Mouse (Mus musculus): ENCODE results near the gene Prpf38b. TPM values are rescaled to one million over a fixed set of nuclear protein-coding genes. Genes with fewer than 3 reads are reported as not detected.
"Not testable (repeated sequence)": the region's sequence is repeated elsewhere in the genome, so short reads cannot be mapped to it uniquely, and the experiment has no call there.

Prpf38b gene
- polyA plus RNA-seq, 1 experiment from 2014 or later, result 71.4 TPM

DNA sequence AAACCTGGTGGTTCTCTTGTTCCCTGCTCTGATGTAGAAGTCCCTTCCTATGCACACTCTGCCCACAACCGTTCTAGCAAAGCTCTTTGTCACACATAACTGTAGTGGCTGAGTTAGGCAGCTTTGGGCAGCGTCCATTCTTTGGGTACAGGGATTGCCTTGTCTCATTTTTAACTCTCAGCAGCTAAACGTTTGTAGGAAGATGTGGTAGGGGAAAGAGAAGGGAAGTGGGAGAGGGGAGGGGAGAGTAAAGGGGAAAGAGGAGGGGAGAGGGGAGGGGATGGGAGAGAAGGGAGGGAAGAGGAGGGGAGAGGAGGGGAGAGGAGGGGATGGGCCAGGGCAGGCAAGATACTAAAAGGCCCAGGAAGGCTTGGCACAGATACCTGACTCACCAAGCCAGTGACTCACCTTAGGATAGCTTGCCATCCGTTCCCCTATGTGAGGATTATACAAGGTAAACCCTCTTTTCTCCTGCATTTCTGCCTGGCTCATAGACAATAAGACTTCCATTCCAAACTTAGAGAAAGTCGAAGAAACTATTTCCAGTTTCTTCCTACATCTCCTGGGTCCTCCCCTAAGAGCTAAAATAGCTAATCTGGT lies 31.6 kb downstream of the Prpf38b start:
- no peaks in the 10 kb centered on the region for H3K36me3 ChIP-seq (ENCODE audit: control insufficient read depth, insufficient read depth, low read length)
- DNase-seq (ENCODE audit: low spot score) (no peak), ATAC-seq (replicated peaks; ENCODE audit: low FRiP score) (no peak)
- WGBS, result 61% methylated on average over 5 of the region's 5 CpGs
- H3K4me3 ChIP-seq (ENCODE audit: low read depth, low read length), result no peak overlapping the region
- H3K27ac ChIP-seq (ENCODE audit: low read depth, low read length), result no peak overlapping the region
- no peaks in the 10 kb centered on the region for H3K27me3 ChIP-seq (ENCODE audit: control insufficient read depth, insufficient read depth, low read length)
- no peaks in the 10 kb centered on the region for H3K9me3 ChIP-seq (ENCODE audit: control insufficient read depth, low read length)
- H3K4me2 ChIP-seq (ENCODE audit: low read depth, low read length, severe bottlenecking), result no peak overlapping the region
- H3K4me1 ChIP-seq (replicated peaks; ENCODE audit: control insufficient read depth, insufficient read depth, low read length), result no peaks in the 10 kb centered on the region
- no peak overlapping the region for H3K9ac ChIP-seq (ENCODE audit: low read length)

DNA sequence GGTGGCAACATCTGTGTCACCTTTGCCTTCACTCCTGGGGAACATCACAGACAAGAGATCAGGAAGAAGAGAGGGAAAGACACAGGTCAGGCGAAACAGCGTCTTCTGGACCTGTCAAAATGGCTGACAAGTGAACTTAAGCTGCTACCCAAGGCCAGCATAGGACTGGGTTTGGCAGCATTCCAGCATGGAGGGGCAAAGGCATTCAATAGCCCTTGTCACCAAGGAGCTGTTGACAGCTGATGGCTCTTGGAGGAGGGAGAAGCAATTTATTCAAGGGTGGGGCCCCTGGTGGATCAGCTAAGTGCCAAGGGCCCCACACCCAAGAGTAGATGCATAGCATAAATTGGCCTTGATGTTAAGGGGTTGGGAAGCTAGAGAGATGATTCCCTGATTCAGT lies 32.4 kb downstream of the Prpf38b start:
- Histone ChIP-seq H3K4me1 (replicated peaks; ENCODE audit: control insufficient read depth, insufficient read depth, low read length) (0 out of 2 replicates have a peak, but pooled peaks cover 2% of the 10 kb centered on the region), H3K4me3 (ENCODE audit: low read depth, low read length) (no peak overlapping the region), H3K36me3 (ENCODE audit: control insufficient read depth, insufficient read depth, low read length) (no peaks in the 10 kb centered on the region), H3K27me3 (ENCODE audit: control insufficient read depth, insufficient read depth, low read length) (no peaks in the 10 kb centered on the region), H3K9ac (ENCODE audit: low read length) (no peak overlapping the region), H3K9me3 (ENCODE audit: control insufficient read depth, low read length) (no peaks in the 10 kb centered on the region), H3K4me2 (ENCODE audit: low read depth, low read length, severe bottlenecking) (no peak overlapping the region), H3K27ac (ENCODE audit: low read depth, low read length) (no peak overlapping the region)
- DNase-seq (ENCODE audit: low spot score), result no peak
- ATAC-seq (replicated peaks; ENCODE audit: low FRiP score), result no peak
- 88% methylated on average over 2 of the region's 2 CpGs for WGBS

DNA sequence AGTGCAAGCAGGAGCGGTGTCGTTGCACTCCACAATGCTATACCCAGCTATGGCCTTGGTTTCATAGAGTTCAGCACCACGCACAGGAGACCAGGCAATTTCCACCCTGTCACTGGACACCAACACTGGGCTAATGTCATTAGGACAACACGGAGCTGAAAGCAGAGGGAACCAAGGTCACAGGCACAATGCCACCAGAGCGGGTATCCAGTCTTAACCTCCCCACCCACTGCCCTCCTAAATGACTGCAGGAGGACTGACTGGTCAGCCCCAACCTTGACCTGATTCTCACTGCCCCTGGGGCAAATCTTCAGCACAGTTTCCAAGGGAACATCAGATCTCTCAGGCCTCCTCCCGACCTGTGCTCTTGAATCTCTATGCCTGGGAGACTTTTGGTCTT lies 40.9 kb downstream of the Prpf38b start:
- no peak overlapping the region for H3K4me2 ChIP-seq (ENCODE audit: low read depth, low read length, severe bottlenecking)
- H3K27me3 ChIP-seq (ENCODE audit: control insufficient read depth, insufficient read depth, low read length), result no peaks in the 10 kb centered on the region
- 74% methylated on average over 6 of the region's 6 CpGs for WGBS
- H3K36me3 ChIP-seq (ENCODE audit: control insufficient read depth, insufficient read depth, low read length), result no peaks in the 10 kb centered on the region
- H3K4me3 ChIP-seq (ENCODE audit: low read depth, low read length), result no peak overlapping the region
- H3K9ac ChIP-seq (ENCODE audit: low read length), result no peak overlapping the region
- DNase-seq (ENCODE audit: low spot score), result no peak
- no peak for ATAC-seq (replicated peaks; ENCODE audit: low FRiP score)
- no peak overlapping the region for H3K27ac ChIP-seq (ENCODE audit: low read depth, low read length)
- H3K9me3 ChIP-seq (ENCODE audit: control insufficient read depth, low read length), result no peaks in the 10 kb centered on the region
- H3K4me1 ChIP-seq (replicated peaks; ENCODE audit: control insufficient read depth, insufficient read depth, low read length), result 0 out of 2 replicates have a peak, but pooled peaks cover 2% of the 10 kb centered on the region

DNA sequence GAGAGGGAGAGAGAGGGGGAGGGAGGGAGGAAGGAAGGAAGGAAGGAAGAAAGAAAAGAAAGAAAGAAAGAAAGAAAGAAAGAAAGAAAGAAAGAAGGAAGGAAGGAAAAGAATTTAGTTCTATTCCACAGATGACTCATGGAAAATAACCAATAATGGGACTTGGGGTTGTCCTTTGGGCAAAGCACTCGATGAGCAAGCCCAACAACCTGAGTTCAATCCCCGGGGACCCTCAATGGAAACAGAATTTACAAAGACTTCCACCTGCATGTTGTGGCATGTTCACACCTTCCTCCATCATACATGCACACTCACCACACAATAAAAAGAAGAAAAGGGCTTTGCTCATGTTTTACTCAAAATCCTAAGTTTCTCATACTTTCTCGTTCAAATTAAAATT lies 44.1 kb downstream of the Prpf38b start:
- Histone ChIP-seq H3K36me3 (ENCODE audit: control insufficient read depth, insufficient read depth, low read length) (no peaks in the 10 kb centered on the region), H3K9me3 (ENCODE audit: control insufficient read depth, low read length) (no peaks in the 10 kb centered on the region), H3K9ac (ENCODE audit: low read length) (no peak overlapping the region), H3K4me1 (replicated peaks; ENCODE audit: control insufficient read depth, insufficient read depth, low read length) (no peaks in the 10 kb centered on the region), H3K4me3 (ENCODE audit: low read depth, low read length) (no peak overlapping the region), H3K27me3 (ENCODE audit: control insufficient read depth, insufficient read depth, low read length) (no peaks in the 10 kb centered on the region), H3K27ac (ENCODE audit: low read depth, low read length) (no peak overlapping the region), H3K4me2 (ENCODE audit: low read depth, low read length, severe bottlenecking) (no peak overlapping the region)
- DNase-seq (ENCODE audit: low spot score) (no peak), ATAC-seq (replicated peaks; ENCODE audit: low FRiP score) (no peak)
- 91% methylated on average over 3 of the region's 3 CpGs for WGBS

DNA sequence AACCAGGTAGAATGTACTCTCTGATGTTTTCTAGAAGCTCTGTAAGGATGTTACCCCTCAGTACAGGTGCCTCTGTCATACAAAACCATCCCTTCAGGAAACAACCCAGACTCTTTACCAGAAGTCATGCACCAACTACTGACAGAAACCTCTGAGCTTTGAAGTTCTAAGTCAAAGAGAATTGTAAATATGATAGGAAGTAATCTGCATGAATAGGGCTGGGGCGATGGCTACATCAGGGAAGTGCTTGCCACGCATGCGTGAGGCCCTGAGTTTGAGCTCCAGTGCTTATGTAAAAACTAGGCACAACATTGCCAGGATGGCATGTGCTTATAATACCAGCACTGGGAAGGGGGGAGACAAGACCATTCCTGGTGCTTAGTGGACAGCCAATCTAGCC lies 45.9 kb downstream of the Prpf38b start:
- no peak for ATAC-seq (replicated peaks; ENCODE audit: low FRiP score)
- Histone ChIP-seq H3K36me3 (ENCODE audit: control insufficient read depth, insufficient read depth, low read length) (no peaks in the 10 kb centered on the region), H3K9ac (ENCODE audit: low read length) (no peak overlapping the region), H3K4me3 (ENCODE audit: low read depth, low read length) (no peak overlapping the region), H3K27me3 (ENCODE audit: control insufficient read depth, insufficient read depth, low read length) (no peaks in the 10 kb centered on the region), H3K4me2 (ENCODE audit: low read depth, low read length, severe bottlenecking) (no peak overlapping the region), H3K9me3 (ENCODE audit: control insufficient read depth, low read length) (no peaks in the 10 kb centered on the region), H3K27ac (ENCODE audit: low read depth, low read length) (no peak overlapping the region), H3K4me1 (replicated peaks; ENCODE audit: control insufficient read depth, insufficient read depth, low read length) (no peaks in the 10 kb centered on the region)
- DNase-seq (ENCODE audit: low spot score), result no peak
- 92% methylated on average over 3 of the region's 3 CpGs for WGBS

DNA sequence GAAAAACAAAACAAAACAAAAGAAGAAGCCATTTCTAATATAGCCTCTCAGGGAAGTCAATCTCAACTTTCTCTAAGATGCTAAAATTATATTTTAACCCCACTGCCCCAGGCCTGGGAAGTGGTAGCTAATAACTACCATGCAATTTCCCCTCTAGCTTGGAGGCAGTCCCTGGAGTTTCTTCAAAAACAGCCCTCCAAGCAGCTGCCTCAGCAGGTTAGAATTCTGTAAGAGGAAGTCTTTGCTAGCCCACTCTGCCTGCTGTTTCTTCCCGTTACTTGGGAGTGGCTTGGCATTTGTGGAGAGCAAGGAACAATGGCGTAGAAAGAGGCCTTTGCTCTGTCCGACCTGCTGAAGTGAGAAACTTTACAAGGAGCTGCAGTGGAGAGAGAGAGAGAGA lies 46.4 kb downstream of the Prpf38b start:
- H3K27me3 ChIP-seq (ENCODE audit: control insufficient read depth, insufficient read depth, low read length), result no peaks in the 10 kb centered on the region
- no peak overlapping the region for H3K4me3 ChIP-seq (ENCODE audit: low read depth, low read length)
- H3K36me3 ChIP-seq (ENCODE audit: control insufficient read depth, insufficient read depth, low read length), result no peaks in the 10 kb centered on the region
- no peaks in the 10 kb centered on the region for H3K9me3 ChIP-seq (ENCODE audit: control insufficient read depth, low read length)
- H3K4me2 ChIP-seq (ENCODE audit: low read depth, low read length, severe bottlenecking), result no peak overlapping the region
- WGBS, result 42% methylated on average over 3 of the region's 3 CpGs
- H3K4me1 ChIP-seq (replicated peaks; ENCODE audit: control insufficient read depth, insufficient read depth, low read length), result no peaks in the 10 kb centered on the region
- ATAC-seq (replicated peaks; ENCODE audit: low FRiP score) (no peak), DNase-seq (ENCODE audit: low spot score) (no peak)
- no peak overlapping the region for H3K9ac ChIP-seq (ENCODE audit: low read length)
- no peak overlapping the region for H3K27ac ChIP-seq (ENCODE audit: low read depth, low read length)

DNA sequence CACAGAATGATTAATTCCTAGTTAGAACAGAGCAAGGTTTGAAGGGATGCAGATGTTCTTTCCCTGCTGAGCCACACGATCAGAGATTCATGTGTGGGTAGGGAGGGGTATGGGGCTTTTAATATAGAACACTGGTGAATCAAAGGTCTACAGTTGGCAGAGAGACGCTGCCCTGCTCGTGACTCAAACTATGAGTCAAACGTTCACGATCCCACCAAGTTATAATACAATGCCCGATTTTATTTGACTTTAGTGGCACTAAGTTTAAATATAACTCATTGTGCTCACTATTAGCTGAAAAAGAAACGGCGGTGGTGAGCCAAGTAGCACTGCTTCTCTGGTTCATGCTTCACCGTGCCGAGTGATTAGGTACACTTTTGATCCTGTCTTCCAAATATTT lies 48.4 kb downstream of the Prpf38b start:
- no peaks in the 10 kb centered on the region; the same call in 1 of the 2 replicates for H3K4me1 ChIP-seq (replicated peaks; ENCODE audit: control insufficient read depth, insufficient read depth, low read length)
- H3K9ac ChIP-seq (ENCODE audit: low read length), result no peak overlapping the region
- H3K4me3 ChIP-seq (ENCODE audit: low read depth, low read length), result no peak overlapping the region
- DNase-seq (ENCODE audit: low spot score) (no peak), ATAC-seq (replicated peaks; ENCODE audit: low FRiP score) (no peak)
- no peaks in the 10 kb centered on the region for H3K9me3 ChIP-seq (ENCODE audit: control insufficient read depth, low read length)
- H3K27me3 ChIP-seq (ENCODE audit: control insufficient read depth, insufficient read depth, low read length), result no peaks in the 10 kb centered on the region
- no peaks in the 10 kb centered on the region for H3K36me3 ChIP-seq (ENCODE audit: control insufficient read depth, insufficient read depth, low read length)
- no peak overlapping the region for H3K4me2 ChIP-seq (ENCODE audit: low read depth, low read length, severe bottlenecking)
- 90% methylated on average over 10 of the region's 10 CpGs for WGBS
- no peak overlapping the region for H3K27ac ChIP-seq (ENCODE audit: low read depth, low read length)

DNA sequence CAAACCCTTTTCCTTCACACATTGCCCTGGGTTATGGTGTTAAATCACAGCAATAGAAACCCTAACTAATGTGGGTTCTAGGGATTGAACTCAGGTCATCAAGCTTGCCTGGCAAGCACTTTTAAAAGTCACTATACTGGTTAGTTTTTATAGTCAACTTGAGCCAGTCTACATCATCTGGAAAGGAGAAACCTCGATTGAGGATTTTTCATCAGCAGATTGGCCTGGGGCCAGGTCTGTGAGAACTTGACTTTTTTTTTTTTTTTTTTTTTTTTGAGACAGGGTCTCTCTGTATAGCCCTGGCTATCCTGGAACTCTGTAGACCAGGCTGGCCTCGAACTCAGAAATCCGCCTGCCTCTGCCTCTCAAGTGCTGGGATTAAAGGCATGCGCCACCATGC lies 49.2 kb downstream of the Prpf38b start:
- ATAC-seq (replicated peaks; ENCODE audit: low FRiP score), result not testable (repeated sequence)
- WGBS, result 94% methylated on average over 4 of the region's 4 CpGs

DNA sequence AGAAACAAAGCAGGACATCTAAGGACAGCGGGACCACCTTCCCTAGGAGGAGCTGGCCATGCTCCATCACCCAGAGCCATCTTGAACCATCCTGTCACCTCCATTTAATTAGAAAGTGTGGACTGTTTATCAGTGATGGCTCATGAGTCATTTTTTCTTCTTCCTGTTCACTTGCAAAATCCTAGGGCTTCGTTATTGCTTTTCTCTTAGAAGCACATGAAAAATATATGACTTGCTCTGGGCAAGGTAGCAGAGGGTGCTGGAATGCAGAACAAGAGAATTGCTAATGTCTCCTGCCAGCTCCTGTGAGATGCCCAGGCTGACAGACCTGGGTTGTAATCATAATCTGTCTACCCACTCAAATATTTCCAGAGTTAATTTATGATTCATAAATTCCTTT lies 50.7 kb downstream of the Prpf38b start:
- no peaks in the 10 kb centered on the region for H3K27me3 ChIP-seq (ENCODE audit: control insufficient read depth, insufficient read depth, low read length)
- no peak overlapping the region for H3K27ac ChIP-seq (ENCODE audit: low read depth, low read length)
- no peak overlapping the region for H3K4me3 ChIP-seq (ENCODE audit: low read depth, low read length)
- DNase-seq (ENCODE audit: low spot score), result no peak
- no peaks in the 10 kb centered on the region for H3K9me3 ChIP-seq (ENCODE audit: control insufficient read depth, low read length)
- H3K4me1 ChIP-seq (replicated peaks; ENCODE audit: control insufficient read depth, insufficient read depth, low read length), result peaks cover 2% of the 10 kb centered on the region; the same call in 1 of the 2 replicates
- no peak overlapping the region for H3K4me2 ChIP-seq (ENCODE audit: low read depth, low read length, severe bottlenecking)
- H3K36me3 ChIP-seq (ENCODE audit: control insufficient read depth, insufficient read depth, low read length), result no peaks in the 10 kb centered on the region
- ATAC-seq (replicated peaks; ENCODE audit: low FRiP score), result no peak
- WGBS, result 87% methylated on average over 2 of the region's 2 CpGs
- H3K9ac ChIP-seq (ENCODE audit: low read length), result no peak overlapping the region

More for the DNA sequence above, 49.2 kb downstream of the Prpf38b start:
- H3K4me2 ChIP-seq (ENCODE audit: low read depth, low read length, severe bottlenecking); H3K4me3 ChIP-seq (ENCODE audit: low read depth, low read length); H3K36me3 ChIP-seq (ENCODE audit: control insufficient read depth, insufficient read depth, low read length); DNase-seq (ENCODE audit: low spot score); H3K27ac ChIP-seq (ENCODE audit: low read depth, low read length); H3K4me1 ChIP-seq (replicated peaks; ENCODE audit: control insufficient read depth, insufficient read depth, low read length); H3K9ac ChIP-seq (ENCODE audit: low read length); H3K9me3 ChIP-seq (ENCODE audit: control insufficient read depth, low read length); H3K27me3 ChIP-seq (ENCODE audit: control insufficient read depth, insufficient read depth, low read length): not testable (repeated sequence)
